Mouse (Mus musculus) kidney, postnatal 10 days (tissue): ENCODE measurements around the gene Fam129a.
A peak's percentile ranks its signal among the peaks of the same experiment; 100 is the strongest.

Experiments used
- DNase-seq: peaks from one replicate; pipeline ENCODE4 v3.0.0; 2021; ENCODE audit warnings: mixed read lengths

Gene Fam129a

GRCm38 (mm10) chr1:151629591-151630250, 58.7 kb downstream of the Fam129a start:
- no peak for DNase-seq

- no peak for DNase-seq
Measured at GRCm38 (mm10) chr1:151630251-151630628, 59.3 kb downstream of the Fam129a start.

DNA sequence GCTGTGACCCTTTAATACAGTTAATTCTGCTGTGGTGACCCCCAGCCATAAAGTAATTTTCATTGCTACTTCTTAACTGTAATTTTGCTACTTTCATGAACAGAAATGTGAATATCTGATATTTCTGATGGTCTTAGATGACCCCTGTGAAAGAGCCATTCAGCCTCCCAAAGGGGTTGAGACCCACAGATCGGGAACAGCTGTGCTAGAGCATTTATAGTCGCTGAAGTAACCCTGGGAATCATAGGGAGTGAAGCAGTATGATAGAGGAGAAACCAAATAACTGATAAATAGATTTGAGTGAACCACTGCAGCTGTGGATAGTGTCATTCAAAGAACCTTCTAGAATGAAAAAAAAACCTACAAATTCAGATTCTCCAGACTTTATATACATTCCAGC, 60.1 kb downstream of the Fam129a start:
- peak; percentile 28 for DNase-seq

DNA sequence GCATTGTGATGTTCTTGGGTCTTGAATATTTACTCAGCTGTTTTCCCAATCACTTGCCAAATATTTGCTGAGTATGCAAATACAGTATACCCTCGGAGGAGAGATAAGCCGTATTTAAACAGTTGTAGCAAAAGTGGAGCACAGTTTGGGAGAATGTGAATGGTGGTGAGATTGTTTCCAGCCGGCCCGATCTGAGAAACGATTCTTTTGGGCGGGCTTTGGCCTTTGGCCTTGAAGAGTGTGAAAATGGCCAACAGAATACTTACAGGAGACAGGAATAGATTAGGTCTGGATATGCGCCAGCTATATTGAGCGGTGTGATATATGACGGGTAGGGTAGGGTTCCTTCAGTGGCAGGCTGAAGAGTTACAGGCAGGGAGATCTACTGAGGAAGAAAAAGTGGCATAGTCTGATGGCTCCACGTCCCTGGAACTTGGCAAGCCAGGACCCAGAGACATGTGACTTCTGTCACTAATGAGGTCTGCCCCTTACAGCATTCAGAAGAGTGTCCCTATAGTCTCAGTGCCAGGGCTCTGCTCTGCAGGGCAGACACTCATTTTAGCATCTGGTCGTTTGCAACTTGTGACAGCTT, 60.8 kb downstream of the Fam129a start:
- DNase-seq: peak; percentile 55

GRCm38 (mm10) chr1:151632567-151633356, 61.8 kb downstream of the Fam129a start:
- DNase-seq: no peak

- DNase-seq: no peak
Measured at GRCm38 (mm10) chr1:151636637-151637036, 65.7 kb downstream of the Fam129a start.

GRCm38 (mm10) chr1:151637351-151637922, 66.5 kb downstream of the Fam129a start:
- DNase-seq: no peak

DNA sequence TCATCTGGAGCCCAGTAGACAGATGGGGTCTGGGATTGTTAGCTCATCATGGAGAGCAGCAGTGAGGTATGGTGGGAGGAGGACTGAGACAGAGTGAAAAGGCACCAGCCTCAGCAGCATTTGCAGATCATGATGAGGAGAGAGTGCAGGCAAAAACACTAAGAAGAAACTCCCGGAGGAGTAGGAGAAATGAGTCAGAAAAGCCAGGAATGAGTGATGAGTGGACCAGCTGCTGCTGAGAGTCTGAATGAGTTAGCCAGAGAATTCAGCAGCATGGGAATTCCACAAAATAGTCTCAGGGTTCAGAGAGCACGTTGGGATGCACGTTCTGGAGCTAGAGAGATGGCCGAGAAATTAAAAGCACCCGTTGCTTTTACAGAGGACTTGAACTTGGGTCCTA, 67.4 kb downstream of the Fam129a start:
- no peak for DNase-seq

DNA sequence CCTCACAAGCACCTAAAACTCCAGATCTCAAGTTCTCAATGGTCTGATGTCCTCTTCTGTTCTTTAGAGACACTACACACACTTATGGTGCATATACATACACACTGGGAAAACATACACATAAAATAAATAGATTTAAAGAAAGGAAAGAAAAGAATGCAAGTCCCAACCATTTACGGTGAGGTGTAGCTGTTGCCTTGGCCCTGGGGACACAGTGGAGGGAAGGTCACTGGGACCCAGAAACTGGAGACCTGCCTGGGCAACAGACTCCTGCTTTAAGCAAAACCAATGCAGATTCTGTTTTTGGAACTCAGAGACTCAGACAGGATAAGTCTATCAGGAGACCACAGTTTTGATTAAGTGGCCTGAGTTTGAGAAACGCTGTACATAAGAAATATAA, 67.8 kb downstream of the Fam129a start:
- DNase-seq: no peak

GRCm38 (mm10) chr1:151646380-151646779, 75.4 kb downstream of the Fam129a start:
- no peak for DNase-seq

- no peak for DNase-seq
Measured at GRCm38 (mm10) chr1:151648099-151648498, 77.1 kb downstream of the Fam129a start.

DNA sequence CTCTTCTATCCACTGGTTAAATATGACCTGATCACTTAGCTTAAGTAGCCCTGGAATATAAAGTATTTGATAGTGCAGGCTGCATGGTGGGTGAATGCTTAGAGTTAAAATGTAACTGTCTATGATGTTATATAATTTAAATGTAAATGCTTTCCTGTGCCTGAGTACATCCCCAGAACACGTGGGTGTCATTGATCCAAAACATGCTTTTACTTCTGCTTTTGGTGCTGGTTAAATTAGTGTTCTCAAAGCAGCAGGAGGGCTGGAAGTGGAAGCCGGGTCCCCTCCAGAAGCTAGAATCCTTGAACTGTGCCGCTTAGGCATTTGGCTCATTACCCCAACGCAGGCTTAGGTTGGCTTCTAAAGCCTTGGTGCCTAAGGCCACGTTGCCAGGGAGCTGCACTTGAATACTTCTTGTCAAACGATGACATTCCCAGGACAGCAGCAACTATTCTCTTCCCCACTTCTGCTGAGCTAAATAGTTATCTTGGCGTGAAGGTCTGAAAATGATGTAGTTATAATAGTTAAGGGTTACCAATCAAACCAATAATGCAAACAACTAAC, 86.1 kb downstream of the Fam129a start:
- no peak for DNase-seq

DNA sequence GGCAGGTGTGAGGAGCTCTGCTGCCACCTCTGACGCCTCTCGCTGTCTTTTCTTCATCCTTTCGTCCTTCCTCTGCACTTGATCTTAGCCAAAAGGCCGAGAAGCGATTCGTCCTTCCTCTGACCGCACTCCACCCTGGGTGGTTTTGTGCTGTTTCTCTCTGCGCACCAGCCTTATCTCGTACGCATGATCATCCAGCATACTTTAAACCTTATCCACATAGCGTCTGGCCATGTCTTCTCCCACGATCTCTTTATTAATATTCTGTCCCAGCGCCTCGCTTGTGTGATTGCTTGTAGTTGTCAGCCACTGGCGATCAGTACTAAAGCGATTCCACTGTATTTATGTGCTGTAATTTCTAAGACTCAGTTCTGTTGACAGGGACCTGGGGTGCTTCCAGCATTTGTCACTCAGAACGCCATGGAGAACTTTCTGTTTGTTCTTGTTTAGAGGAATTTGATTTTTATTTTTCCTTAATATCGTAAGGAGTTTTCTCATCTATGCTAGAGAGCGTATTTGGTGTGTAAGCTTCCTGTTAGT, 87.4 kb downstream of the Fam129a start:
- no peak for DNase-seq

DNA sequence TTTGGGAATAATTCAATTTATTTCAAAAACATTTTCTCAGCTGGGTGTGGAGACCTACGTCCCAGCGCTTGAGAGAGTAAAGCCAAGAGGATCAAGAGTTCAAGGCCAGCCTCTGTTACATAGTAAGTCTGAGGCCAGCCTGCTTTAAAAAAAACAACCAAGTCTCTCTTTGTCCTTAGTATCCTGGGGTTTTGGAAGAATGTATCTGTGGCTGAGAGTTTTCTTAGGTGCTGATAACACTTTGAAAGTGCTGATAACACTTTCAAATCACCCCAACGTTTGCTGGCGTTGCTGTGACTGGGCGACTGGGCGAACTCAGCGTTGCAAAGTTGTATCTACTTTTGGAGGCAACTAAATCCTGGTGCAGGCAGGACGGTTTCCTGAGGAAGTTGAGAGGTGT, 88.7 kb downstream of the Fam129a start:
- peak; percentile 14 for DNase-seq

GRCm38 (mm10) chr1:151660251-151660650, 89.3 kb downstream of the Fam129a start:
- no peak for DNase-seq

DNA sequence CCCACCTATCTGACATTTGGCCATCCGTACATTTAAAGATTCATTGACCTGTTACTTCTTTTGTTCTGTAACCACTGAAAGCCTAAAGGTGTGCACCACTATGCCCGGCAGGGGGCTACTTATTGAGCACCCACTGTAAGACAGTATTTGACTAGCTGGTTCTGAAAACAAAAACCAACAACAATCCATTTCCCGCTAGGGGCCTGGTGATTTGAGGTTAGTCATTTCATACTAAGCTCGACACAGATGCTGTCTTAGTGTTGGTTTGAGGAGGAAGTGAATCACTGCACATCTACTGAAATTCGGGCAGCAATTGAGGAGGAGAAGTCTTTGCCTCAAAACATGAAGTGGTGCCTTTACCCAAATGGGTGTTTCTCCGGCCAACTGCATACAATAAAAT, 89.9 kb downstream of the Fam129a start:
- no peak for DNase-seq

DNA sequence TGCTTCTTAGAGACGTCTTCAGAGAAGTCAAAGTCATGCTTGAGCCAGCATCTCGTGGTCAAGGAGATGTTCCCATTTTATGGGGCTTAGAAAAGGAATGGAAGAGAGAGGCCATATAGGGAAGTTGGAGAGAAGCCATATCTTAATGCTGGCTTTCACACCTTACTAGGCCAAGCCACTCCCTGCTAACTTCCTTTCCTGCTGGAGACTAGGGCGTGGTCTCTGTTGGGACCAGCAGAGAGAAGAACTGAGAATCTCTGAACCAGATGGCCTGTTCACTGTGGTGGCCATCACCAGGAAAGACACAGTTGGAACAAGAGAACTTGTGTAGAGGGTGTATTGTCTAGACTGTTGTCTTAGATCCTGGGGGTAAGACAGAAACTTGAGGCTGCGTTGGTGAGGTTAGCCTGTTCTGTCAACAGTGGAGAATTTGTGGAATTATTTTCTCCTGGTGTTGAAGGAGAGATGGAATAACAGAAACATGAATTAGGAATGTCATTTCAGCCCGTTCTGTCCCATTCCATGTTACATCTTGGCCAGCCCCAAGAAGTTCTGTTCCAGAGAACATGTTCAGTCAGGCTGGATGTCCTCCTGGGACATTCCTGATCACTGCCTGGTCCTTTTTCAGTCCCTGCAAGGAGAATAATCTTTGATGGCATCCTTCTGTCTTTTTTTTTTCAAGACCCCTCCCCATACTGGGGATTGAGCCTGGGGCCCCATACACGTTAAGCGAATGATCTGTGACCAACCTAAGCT, 90.9 kb downstream of the Fam129a start:
- DNase-seq: no peak

DNA sequence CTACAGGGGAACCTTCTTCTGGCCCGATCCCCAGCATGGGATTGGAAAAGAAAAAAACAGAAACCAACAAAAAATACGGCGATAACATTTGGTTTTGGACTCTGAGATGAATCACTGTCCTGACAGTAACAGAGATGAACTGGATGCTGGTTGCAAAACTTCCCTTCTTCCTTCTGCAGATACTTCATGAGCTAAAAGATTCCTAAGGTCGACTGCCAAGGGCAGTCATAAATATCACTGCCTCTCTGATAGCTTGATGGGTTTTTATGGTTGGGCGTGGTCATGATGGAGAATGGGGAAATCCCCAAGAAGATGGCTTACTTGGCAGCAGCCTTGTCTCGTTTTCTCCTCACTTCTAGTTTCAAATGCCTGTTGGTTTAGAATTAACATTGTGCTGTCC, 92.0 kb downstream of the Fam129a start:
- no peak for DNase-seq

- DNase-seq: no peak
Measured at GRCm38 (mm10) chr1:151664384-151664783, 93.4 kb downstream of the Fam129a start.

- DNase-seq: no peak
Measured at GRCm38 (mm10) chr1:151664837-151665431, 93.9 kb downstream of the Fam129a start.

DNA sequence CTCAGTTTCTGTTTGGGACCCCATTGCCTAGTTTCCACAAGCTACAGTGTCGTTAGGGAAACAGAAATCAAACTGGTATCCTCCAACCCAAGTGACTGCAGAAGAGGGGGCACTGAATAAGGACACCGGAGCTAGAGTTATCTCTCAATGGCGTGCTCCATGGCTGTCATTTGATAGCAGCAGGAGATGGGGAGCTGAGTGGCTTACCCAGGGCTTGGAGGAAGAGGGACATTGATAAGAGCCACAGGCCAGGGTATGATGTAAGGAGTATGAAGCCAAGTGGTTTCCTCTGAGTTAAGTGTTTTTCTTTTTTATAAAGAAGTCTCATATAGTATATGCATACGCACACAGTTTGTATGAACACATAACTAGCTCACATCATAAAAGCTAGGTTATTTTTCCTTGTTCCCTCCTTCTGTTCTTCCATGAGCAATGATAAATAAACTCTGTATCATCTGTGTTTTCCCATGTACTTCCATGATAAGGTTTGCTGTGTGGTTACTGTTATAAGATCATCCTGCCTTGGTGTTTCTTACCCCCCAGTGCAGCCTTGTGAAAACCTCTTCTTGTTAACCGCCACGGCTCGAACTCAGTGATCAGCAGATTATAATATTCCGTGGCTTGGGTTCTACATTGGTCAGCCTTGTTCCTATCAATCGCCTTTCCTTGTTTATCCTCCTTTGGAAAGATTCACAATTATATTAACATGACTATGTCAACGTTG, 96.5 kb downstream of the Fam129a start:
- no peak for DNase-seq
